Mouse (Mus musculus) liver, postnatal 0 days (tissue): ENCODE results near the gene B3gnt4. TPM values are rescaled to one million over a fixed set of nuclear protein-coding genes. Genes with fewer than 3 reads are reported as not detected.

ENCODE experiments used
- ATAC-seq: fragments of 200-750 bp; cut with Nextera tagmentation; 2 replicates; pipeline ENCODE4 v1.8.0; 2017; ENCODE audit warnings: mild to moderate bottlenecking, moderate library complexity
- DNase-seq: peaks from one replicate; pipeline ENCODE4 v3.0.0-alpha.2; 2016
- H3K27ac ChIP-seq: fragments of 300-500 bp; sonication (generic); 2 replicates; pipeline ENCODE4 v1.5.1; 2014; ENCODE audit warnings: antibody characterized with exemption, moderate library complexity, mild to moderate bottlenecking, low read depth
- H3K27me3 ChIP-seq: fragments of 300-500 bp; sonication (generic); 2 replicates; pipeline ENCODE4 v1.6.1; 2014; ENCODE audit warnings: low read length, control low read depth, mixed read lengths; ENCODE audit not compliant: insufficient read depth
- H3K36me3 ChIP-seq: fragments of 300-500 bp; sonication (generic); replicated peaks from 2 replicates; pipeline ENCODE4 v1.6.1; 2014; ENCODE audit warnings: mild to moderate bottlenecking, control low read depth, low read length, moderate library complexity, mixed read lengths; ENCODE audit not compliant: insufficient read depth
- H3K4me1 ChIP-seq: fragments of 300-500 bp; sonication (generic); 2 replicates; pipeline ENCODE4 v1.6.1; 2014; ENCODE audit warnings: antibody characterized with exemption, mild to moderate bottlenecking, control low read depth; ENCODE audit not compliant: insufficient read depth
- H3K4me2 ChIP-seq: fragments of 300-500 bp; sonication (generic); 2 replicates; pipeline ENCODE4 v1.6.1; 2014; ENCODE audit warnings: low read depth, mild to moderate bottlenecking, low read length, moderate library complexity, mixed read lengths
- H3K4me3 ChIP-seq: fragments of 300-500 bp; sonication (generic); 2 replicates; pipeline ENCODE4 v1.5.1; 2014; ENCODE audit warnings: low read depth, low read length
- H3K9ac ChIP-seq: fragments of 300-500 bp; sonication (generic); replicated peaks from 2 replicates; pipeline ENCODE4 v1.6.1; 2014; ENCODE audit warnings: mild to moderate bottlenecking, moderate library complexity
- H3K9me3 ChIP-seq: fragments of 300-500 bp; sonication (generic); 2 replicates; pipeline ENCODE4 v1.6.1; 2016; ENCODE audit warnings: mild to moderate bottlenecking, control low read depth, low read length, mixed read lengths
- CTCF ChIP-seq: sonication (generic); IDR thresholded peaks from 2 replicates; pipeline ENCODE4 v1.5.1; 2016; ENCODE audit warnings: antibody characterized with exemption, low read depth
- EP300 ChIP-seq: IDR thresholded peaks from 2 replicates; pipeline ENCODE4 v1.6.1; 2016; ENCODE audit warnings: antibody characterized with exemption, low read depth, mild to moderate bottlenecking
- WGBS: fragments of 180-500 bp; shearing (Covaris S2); extraction: QIAGEN DNeasy Blood & Tissue Kit; methylation state at CpG from one replicate; pipeline ENCODE4 v1.1.7; 2014; ENCODE audit not compliant: insufficient replicate concordance; 5-methylcytosine and 5-hydroxymethylcytosine counted together
- polyA plus RNA-seq: library from polyadenylated mRNA; unstranded; fragments of >200 nt; fragmentation: Nextera tagmentation; extraction: Ambion mirVana; gene quantifications from 2 replicates; pipeline ENCODE4 v1.2.1, GENCODE M21; 2015

B3gnt4 gene
- polyA plus RNA-seq, 1 experiment from 2014 or later, result not detected

DNA sequence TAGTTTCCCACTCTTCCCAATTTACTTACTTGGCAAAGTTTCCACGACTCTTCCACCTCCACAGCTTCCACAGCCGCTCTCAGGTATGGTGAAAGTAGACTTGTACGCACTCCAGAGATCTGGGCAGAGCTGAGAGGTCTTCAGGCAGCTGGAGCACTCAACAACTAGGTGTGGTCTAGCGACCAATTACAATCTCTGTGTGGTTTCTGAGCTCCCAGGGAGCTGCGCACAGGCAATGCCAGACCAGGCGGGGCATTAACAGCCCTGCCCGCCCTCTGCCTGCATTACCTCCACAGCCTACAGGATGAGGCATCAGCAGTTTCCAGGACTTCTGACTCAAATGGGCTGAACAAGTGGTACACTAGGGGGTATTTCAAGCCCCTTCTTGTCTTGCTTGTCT lies 15.0 kb downstream of the B3gnt4 start, which contains the start of gene Gm49027:
TSS of gene Gm49027 (minus strand) at position 208 of the 400 bp plus-strand sequence.
- TF ChIP-seq EP300 (no peak), CTCF (no peak)
- WGBS, result 81% methylated on average over 7 of the region's 7 CpGs
- Histone ChIP-seq H3K36me3 (peaks cover 20% of the 10 kb centered on the region), H3K4me2 (peak within 1 kb of the TSS; percentile 97), H3K27ac (no peak within 1 kb of the TSS), H3K9me3 (no peaks in the 10 kb centered on the region), H3K27me3 (no peaks in the 10 kb centered on the region), H3K4me3 (peak within 1 kb of the TSS; percentile 83), H3K4me1 (peaks cover 14% of the 10 kb centered on the region), H3K9ac (peak within 1 kb of the TSS; percentile 42; the same call in 1 of the 2 replicates)
- DNase-seq (no peak), ATAC-seq (no peak)

DNA sequence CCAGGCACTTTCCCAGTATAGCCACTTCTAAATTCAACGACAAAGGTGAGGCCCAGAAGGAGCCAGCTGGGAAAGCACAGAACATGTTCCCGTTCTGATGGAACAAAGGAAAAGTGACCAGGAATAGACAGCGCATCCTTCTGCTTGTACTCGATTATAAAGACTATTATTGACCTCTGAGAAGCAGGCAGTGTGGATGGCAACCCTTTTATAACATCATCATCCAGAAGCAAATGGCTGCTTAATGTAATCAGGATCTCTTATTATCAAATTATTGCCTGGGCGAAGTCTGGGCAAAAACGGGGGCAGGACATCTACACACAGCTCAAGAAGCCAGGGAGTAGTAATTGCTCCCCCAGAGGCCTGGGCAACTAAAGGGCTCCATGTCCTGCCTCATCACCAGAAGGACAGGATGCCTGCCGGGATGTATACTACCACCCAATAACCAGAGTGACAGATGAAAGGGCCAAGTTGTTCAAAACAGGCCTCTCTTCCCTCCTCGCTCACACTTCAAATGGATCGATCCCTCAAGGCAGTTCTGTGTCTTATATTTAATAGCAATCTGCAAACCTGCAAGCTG lies 15.7 kb downstream of the B3gnt4 start:
- Histone ChIP-seq H3K4me2 (no peak overlapping the region), H3K27ac (no peak overlapping the region), H3K36me3 (peaks cover 25% of the 10 kb centered on the region), H3K4me3 (no peak overlapping the region), H3K9ac (no peak overlapping the region), H3K4me1 (peaks cover 14% of the 10 kb centered on the region), H3K9me3 (no peaks in the 10 kb centered on the region), H3K27me3 (no peaks in the 10 kb centered on the region)
- 89% methylated on average over 9 of the region's 9 CpGs for WGBS
- no peak for DNase-seq
- ATAC-seq, result no peak
- TF ChIP-seq EP300, result no peak
- no peak for TF ChIP-seq CTCF

DNA sequence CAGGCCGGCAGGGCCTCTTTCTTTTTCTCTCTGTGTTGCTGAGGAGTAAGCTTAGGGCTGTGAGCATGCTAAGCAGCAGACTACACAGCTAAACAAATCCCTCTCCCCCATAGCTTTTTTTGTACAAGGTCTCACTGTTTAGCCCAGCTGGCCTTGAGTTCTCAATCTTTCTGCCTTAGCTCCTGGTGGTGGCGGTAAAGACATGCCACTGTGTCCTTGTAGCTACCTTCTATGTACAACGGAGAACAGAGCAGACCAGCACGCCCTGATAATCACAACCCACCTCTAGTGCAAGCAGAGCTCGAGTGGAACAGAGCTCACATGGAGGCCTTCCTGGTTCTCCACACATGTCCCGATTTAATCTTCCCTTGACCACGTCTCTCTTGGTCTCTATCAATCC lies 18.4 kb downstream of the B3gnt4 start:
- TF ChIP-seq CTCF, result no peak
- no peak for TF ChIP-seq EP300
- ATAC-seq (no peak), DNase-seq (no peak)
- no peak overlapping the region for H3K4me2 ChIP-seq
- no peaks in the 10 kb centered on the region for H3K9me3 ChIP-seq
- no peak overlapping the region for H3K27ac ChIP-seq
- 68% methylated on average over 7 of the region's 7 CpGs for WGBS
- peaks cover 45% of the 10 kb centered on the region for H3K36me3 ChIP-seq
- no peaks in the 10 kb centered on the region for H3K27me3 ChIP-seq
- H3K4me1 ChIP-seq, result peaks cover 9% of the 10 kb centered on the region
- H3K4me3 ChIP-seq, result no peak overlapping the region
- no peak overlapping the region for H3K9ac ChIP-seq

DNA sequence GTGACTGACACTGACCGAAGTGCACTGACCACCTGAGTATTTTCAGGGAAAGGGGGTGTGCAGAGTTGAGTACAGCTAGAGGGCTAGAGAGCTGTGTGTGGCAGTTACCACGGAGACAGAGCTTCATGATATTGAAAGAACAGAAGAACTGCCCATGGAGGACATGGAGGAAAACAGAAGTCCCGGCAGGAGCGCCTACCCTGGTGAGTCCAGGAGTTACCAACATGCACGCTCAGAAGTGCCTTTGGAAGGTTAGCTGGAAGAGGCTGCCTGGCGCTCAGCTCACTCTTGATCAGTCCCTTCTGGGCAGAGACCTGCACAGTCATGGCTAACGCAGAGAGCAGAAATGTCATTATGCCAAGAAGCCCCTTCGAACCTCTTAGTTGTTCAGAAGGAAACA lies 19.8 kb downstream of the B3gnt4 start:
- Histone ChIP-seq H3K4me3 (no peak overlapping the region), H3K36me3 (peaks cover 53% of the 10 kb centered on the region), H3K9ac (no peak overlapping the region), H3K27ac (no peak overlapping the region), H3K4me2 (no peak overlapping the region), H3K27me3 (no peaks in the 10 kb centered on the region), H3K4me1 (peaks cover 3% of the 10 kb centered on the region; the same call in 1 of the 2 replicates), H3K9me3 (no peaks in the 10 kb centered on the region)
- no peak for ATAC-seq
- 90% methylated on average over 8 of the region's 8 CpGs for WGBS
- DNase-seq, result no peak
- TF ChIP-seq CTCF (no peak), EP300 (no peak)

DNA sequence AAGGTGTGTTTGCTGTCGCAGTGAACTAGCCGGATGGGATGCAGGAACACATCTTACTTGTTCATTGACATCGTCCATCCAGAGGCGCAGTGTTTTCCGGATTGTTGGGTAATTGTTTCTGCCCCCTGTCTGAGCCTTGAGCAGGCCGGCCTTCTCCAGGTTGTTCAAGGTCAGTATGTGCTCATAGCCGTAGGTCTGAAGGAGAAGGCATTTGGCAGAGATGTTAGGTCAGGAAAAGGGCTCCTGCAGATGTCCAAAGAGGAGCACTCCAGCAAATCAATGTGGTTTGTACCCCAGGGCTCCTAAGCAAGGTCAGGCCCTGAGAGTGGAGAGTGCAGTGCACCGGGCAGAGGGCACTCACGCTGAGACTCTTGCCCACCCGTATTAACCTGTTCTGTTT lies 23.5 kb downstream of the B3gnt4 start:
- no peak overlapping the region for H3K9ac ChIP-seq
- H3K4me1 ChIP-seq, result no peaks in the 10 kb centered on the region
- peaks cover 59% of the 10 kb centered on the region for H3K36me3 ChIP-seq
- no peak for TF ChIP-seq EP300
- no peak for TF ChIP-seq CTCF
- H3K9me3 ChIP-seq, result no peaks in the 10 kb centered on the region
- no peak overlapping the region for H3K4me2 ChIP-seq
- no peaks in the 10 kb centered on the region for H3K27me3 ChIP-seq
- no peak for DNase-seq
- ATAC-seq, result no peak
- WGBS, result 92% methylated on average over 10 of the region's 10 CpGs
- H3K27ac ChIP-seq, result no peak overlapping the region
- no peak overlapping the region for H3K4me3 ChIP-seq

DNA sequence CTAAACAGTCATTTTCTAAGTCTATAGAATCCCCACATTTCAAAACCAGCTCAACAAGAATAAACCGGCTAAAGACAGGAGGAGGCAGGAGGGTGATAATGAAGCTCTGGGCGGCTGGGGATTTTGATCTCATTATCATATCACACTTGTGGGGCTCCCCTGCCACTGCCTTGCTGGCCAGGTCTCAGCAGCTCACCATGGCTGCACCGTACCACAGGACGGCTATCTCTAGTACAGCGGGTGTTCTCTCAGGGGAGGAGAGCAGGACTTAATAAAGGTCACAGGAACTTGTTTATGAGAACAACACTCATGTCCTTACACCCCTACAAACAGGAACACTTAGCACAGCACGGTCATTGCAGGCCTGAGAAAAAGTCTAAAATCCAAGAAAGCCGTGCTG lies 45.4 kb downstream of the B3gnt4 start:
- ATAC-seq (peak; percentile 40; the same call in 1 of the 2 replicates), DNase-seq (no peak)
- 69% methylated on average over 7 of the region's 7 CpGs for WGBS
- Histone ChIP-seq H3K27me3 (no peaks in the 10 kb centered on the region), H3K36me3 (peaks cover 26% of the 10 kb centered on the region), H3K4me3 (no peak overlapping the region), H3K4me1 (no peaks in the 10 kb centered on the region), H3K9me3 (no peaks in the 10 kb centered on the region), H3K27ac (no peak overlapping the region), H3K4me2 (no peak overlapping the region), H3K9ac (no peak overlapping the region)
- no peak for TF ChIP-seq EP300
- no peak for TF ChIP-seq CTCF
